ENCODE assay signal across 8 mouse cellular contexts in the genomic region with DNA sequence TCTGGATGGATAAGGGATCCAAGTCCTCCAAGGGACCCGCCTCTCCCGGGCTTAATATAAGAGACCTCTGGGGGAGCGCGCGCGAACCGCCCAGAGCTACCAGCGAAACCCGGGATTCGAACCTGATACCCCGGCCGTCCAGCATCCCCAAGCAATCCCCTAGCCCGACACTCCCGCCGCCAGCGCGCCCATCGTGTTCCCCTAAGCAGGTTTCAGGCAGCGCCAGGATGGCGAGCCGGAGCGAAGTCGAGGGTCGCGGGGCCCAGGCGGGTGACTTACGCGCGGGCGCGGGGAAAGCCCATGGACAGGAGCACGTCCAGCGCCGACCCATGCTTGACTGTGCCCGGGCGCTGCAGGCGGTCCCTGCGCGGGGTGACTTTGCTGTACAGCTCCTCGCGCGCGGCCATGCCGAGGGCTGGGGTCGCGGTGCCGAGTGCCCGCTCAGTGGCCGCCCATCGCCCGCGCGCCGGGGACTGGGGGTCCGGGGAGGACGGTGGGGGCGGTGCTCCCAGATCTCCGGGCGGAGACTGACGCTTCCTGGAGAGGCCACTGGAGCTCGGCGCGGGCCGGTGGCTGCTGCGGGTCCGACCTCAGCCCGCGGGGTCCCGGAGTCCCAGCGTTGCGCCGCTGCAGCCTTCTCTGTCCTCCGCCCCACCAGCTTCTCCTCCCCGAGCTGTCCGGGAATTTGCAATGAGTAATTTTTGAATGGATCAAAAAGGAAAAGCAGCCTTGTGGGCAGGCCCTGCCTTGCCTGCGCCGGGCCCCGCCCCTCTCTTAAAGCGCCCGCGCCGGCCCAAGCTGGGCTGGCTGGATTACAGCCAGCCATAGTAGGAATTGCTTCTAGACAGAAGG. TPM values are rescaled to one million over a fixed set of nuclear protein-coding genes. Genes with fewer than 3 reads are reported as not detected.
A peak's percentile ranks its signal among the peaks of the same experiment; 100 is the strongest.
DNase-seq lines count a peak whose midpoint lies in the region; ATAC-seq and TF ChIP-seq lines count a peak whose summit lies in the region.

No protein-coding gene starts in this region.

- TF ChIP-seq CTCF in CH12.LX (conservative IDR thresholded peaks at IDR 0.05 in 1 of 2, IDR thresholded peaks at IDR 0.05 in 1 of 2; ENCODE audit: low read depth in 2 of 2, low read length in 2 of 2) = no peak
- TF ChIP-seq CTCF in heart, postnatal 0 days (IDR thresholded peaks at IDR 0.05; ENCODE audit: low read depth) = no peak
- no peak for TF ChIP-seq CTCF in testis, adult 2 months (IDR thresholded peaks at IDR 0.05; ENCODE audit: control insufficient read depth, insufficient read depth, insufficient replicate concordance, low read depth, low read length)

- peaks cover 4 to 38% of the 10 kb centered on the region in 2 experiments; a peak in 2 of 4 replicates for H3K4me1 ChIP-seq in CH12.LX (ENCODE audit: control insufficient read depth in 1 of 2, insufficient read depth in 2 of 2)
- H3K4me1 ChIP-seq in forebrain, embryonic 12.5 days = peaks cover 29% of the 10 kb centered on the region
- peaks cover 7% of the 10 kb centered on the region; the same call in 1 of the 2 replicates for H3K4me1 ChIP-seq in heart, postnatal 0 days (ENCODE audit: control insufficient read depth, insufficient read depth)
- peaks cover 13% of the 10 kb centered on the region for H3K4me1 ChIP-seq in liver, embryonic 16.5 days (ENCODE audit: control insufficient read depth, low read depth, low read length)
- peaks cover 36% of the 10 kb centered on the region for H3K4me1 ChIP-seq in neural tube, embryonic 13.5 days (replicated peaks)
- H3K4me1 ChIP-seq in testis, adult 2 months (ENCODE audit: control insufficient read depth, insufficient read depth, low read length) = peaks cover 8% of the 10 kb centered on the region

- peak; percentile 82 for ATAC-seq in cerebellum, adult (ENCODE audit: insufficient number of reproducible peaks, low FRiP score, low TSS enrichment)
- ATAC-seq in forebrain, embryonic 12.5 days (ENCODE audit: low FRiP score) = peak; percentile 89
- ATAC-seq in heart, postnatal 0 days (ENCODE audit: insufficient read depth, low read depth) = peak; percentile 86
- peak; percentile 70 for ATAC-seq in liver, embryonic 16.5 days (ENCODE audit: low read depth)
- ATAC-seq in neural tube, embryonic 13.5 days (ENCODE audit: low read depth) = peak; percentile 92

- in situ Hi-C loops in CH12.LX (cut with MboI; ENCODE audit: low pct_ligation_motif_present, low pct_unique_long_range_greater_than_20kb, low sequenced_read_pairs) = loop anchor here (5.0 kb wide), 1 partner anchor 35 kb away; no protein-coding TSS in a partner anchor

- H3K36me3 ChIP-seq in CH12.LX (replicated peaks in 1 of 2; ENCODE audit: control insufficient read depth in 1 of 2, insufficient read depth in 1 of 2, low read length in 1 of 2) = no peaks in the 10 kb centered on the region
- no peaks in the 10 kb centered on the region for H3K36me3 ChIP-seq in forebrain, embryonic 12.5 days (replicated peaks)
- no peaks in the 10 kb centered on the region for H3K36me3 ChIP-seq in heart, postnatal 0 days (replicated peaks; ENCODE audit: control insufficient read depth, insufficient read depth, low read length)
- H3K36me3 ChIP-seq in liver, embryonic 16.5 days (ENCODE audit: control insufficient read depth, insufficient read depth) = no peaks in the 10 kb centered on the region
- no peaks in the 10 kb centered on the region for H3K36me3 ChIP-seq in neural tube, embryonic 13.5 days
- H3K36me3 ChIP-seq in testis, adult 2 months (ENCODE audit: control insufficient read depth, insufficient read depth, low read length) = no peaks in the 10 kb centered on the region

- TF ChIP-seq RAD21 in CH12.LX (IDR thresholded peaks at IDR 0.05; ENCODE audit: low read depth, low read length) = no peak

- dilution Hi-C loops in CH12.LX (cut with MboI; ENCODE audit: extremely low pct_ligation_motif_present, extremely low pct_unique_long_range_greater_than_20kb, low sequenced_read_pairs) = no loop called here

- peak; percentile 34 for DNase-seq in CH12.LX (ENCODE audit: extremely low read depth)
- DNase-seq in heart, postnatal 0 days (ENCODE audit: low spot score) = peak; percentile 86
- DNase-seq in kidney, postnatal 36 days = peak; percentile 81 to 88

- no peaks in the 10 kb centered on the region for H3K27me3 ChIP-seq in CH12.LX (replicated peaks)
- H3K27me3 ChIP-seq in forebrain, embryonic 12.5 days = peaks cover 38% of the 10 kb centered on the region
- H3K27me3 ChIP-seq in heart, postnatal 0 days (ENCODE audit: control insufficient read depth, insufficient read depth, low read length) = no peaks in the 10 kb centered on the region
- H3K27me3 ChIP-seq in liver, embryonic 16.5 days (ENCODE audit: control insufficient read depth, insufficient read depth, low read depth, low read length) = peaks cover 12% of the 10 kb centered on the region
- H3K27me3 ChIP-seq in neural tube, embryonic 13.5 days = peaks cover 23% of the 10 kb centered on the region
- H3K27me3 ChIP-seq in testis, adult 2 months (ENCODE audit: control insufficient read depth, insufficient read depth, low read length) = 0 out of 2 replicates have a peak, but pooled peaks cover 2% of the 10 kb centered on the region

- TF ChIP-seq POLR2A in CH12.LX (IDR thresholded peaks at IDR 0.05; ENCODE audit: low read depth, low read length) = peak; percentile 48
- TF ChIP-seq POLR2A in testis, adult 2 months (IDR thresholded peaks at IDR 0.05; ENCODE audit: control insufficient read depth, low read depth, low read length) = 0 out of 2 replicates have a peak, but pooled peaks have one; percentile 23

- H3K9ac ChIP-seq in CH12.LX (ENCODE audit: insufficient read depth, low read depth) = peak overlapping the region; percentile 62
- H3K9ac ChIP-seq in forebrain, embryonic 12.5 days = peak overlapping the region; percentile 71
- peak overlapping the region; percentile 69 for H3K9ac ChIP-seq in heart, postnatal 0 days (replicated peaks; ENCODE audit: low read depth, low read length)
- peak overlapping the region; percentile 67 for H3K9ac ChIP-seq in liver, embryonic 16.5 days (ENCODE audit: low read depth, low read length)
- H3K9ac ChIP-seq in neural tube, embryonic 13.5 days = peak overlapping the region; percentile 88

- no peak overlapping the region for H3K27ac ChIP-seq in CH12.LX (ENCODE audit: insufficient read depth, low read depth)
- H3K27ac ChIP-seq in forebrain, embryonic 12.5 days = peak overlapping the region; percentile 70
- peak overlapping the region; percentile 69 for H3K27ac ChIP-seq in heart, postnatal 0 days (ENCODE audit: low read depth)
- peak overlapping the region; percentile 57 for H3K27ac ChIP-seq in liver, embryonic 16.5 days (ENCODE audit: low read length)
- peak overlapping the region; percentile 93 for H3K27ac ChIP-seq in neural tube, embryonic 13.5 days (replicated peaks)
- H3K27ac ChIP-seq in testis, adult 2 months (ENCODE audit: control insufficient read depth, insufficient read depth, low read depth, low read length) = no peak overlapping the region; the same call in 1 of the 2 replicates

- under 1% methylated on average over 82 of the region's 82 CpGs for WGBS in forebrain, embryonic 12.5 days
- WGBS in heart, postnatal 0 days = under 1% methylated on average over 82 of the region's 82 CpGs
- under 1% methylated on average over 72 of the region's 82 CpGs for WGBS in liver, embryonic 16.5 days (ENCODE audit: insufficient replicate concordance)
- WGBS in neural tube, embryonic 13.5 days = 0% methylated on average over 71 of the region's 82 CpGs

- H3K9me3 ChIP-seq in CH12.LX (replicated peaks; ENCODE audit: low read length) = no peaks in the 10 kb centered on the region
- no peaks in the 10 kb centered on the region for H3K9me3 ChIP-seq in forebrain, embryonic 12.5 days
- no peaks in the 10 kb centered on the region for H3K9me3 ChIP-seq in heart, postnatal 0 days (replicated peaks; ENCODE audit: control insufficient read depth, low read length)
- H3K9me3 ChIP-seq in liver, embryonic 16.5 days (replicated peaks; ENCODE audit: control insufficient read depth, low read length) = no peaks in the 10 kb centered on the region
- no peaks in the 10 kb centered on the region for H3K9me3 ChIP-seq in neural tube, embryonic 13.5 days

- peak overlapping the region; percentile 66 to 85 (median 83) for H3K4me3 ChIP-seq in CH12.LX (replicated peaks in 1 of 3; ENCODE audit: low read depth in 2 of 3, low read length in 2 of 3, poor library complexity in 1 of 3)
- peak overlapping the region; percentile 86 for H3K4me3 ChIP-seq in forebrain, embryonic 12.5 days (replicated peaks)
- peak overlapping the region; percentile 90 for H3K4me3 ChIP-seq in heart, postnatal 0 days (ENCODE audit: low read depth, low read length)
- H3K4me3 ChIP-seq in liver, embryonic 16.5 days (ENCODE audit: low read depth, low read length) = peak overlapping the region; percentile 77
- peak overlapping the region; percentile 87 for H3K4me3 ChIP-seq in neural tube, embryonic 13.5 days
- peak overlapping the region; percentile 82 for H3K4me3 ChIP-seq in testis, adult 2 months (ENCODE audit: control insufficient read depth, low read depth, low read length)

- peak overlapping the region; percentile 53 for H3K4me2 ChIP-seq in CH12.LX (ENCODE audit: insufficient read depth, low read depth, poor library complexity, severe bottlenecking)
- peak overlapping the region; percentile 87 for H3K4me2 ChIP-seq in forebrain, embryonic 12.5 days
- peak overlapping the region; percentile 82 for H3K4me2 ChIP-seq in heart, postnatal 0 days (ENCODE audit: low read depth, low read length)
- H3K4me2 ChIP-seq in liver, embryonic 16.5 days (ENCODE audit: low read depth, low read length) = peak overlapping the region; percentile 89
- H3K4me2 ChIP-seq in neural tube, embryonic 13.5 days = peak overlapping the region; percentile 69

- no peaks in the 10 kb centered on the region for H3K79me2 ChIP-seq in CH12.LX (replicated peaks; ENCODE audit: control insufficient read depth, extremely low read depth, insufficient read depth, poor library complexity, severe bottlenecking)

- TF ChIP-seq EP300 in CH12.LX (IDR thresholded peaks at IDR 0.05; ENCODE audit: low read length) = no peak
- TF ChIP-seq EP300 in heart, postnatal 0 days (IDR thresholded peaks at IDR 0.05; ENCODE audit: low read depth) = no peak

TF ChIP-seq in CH12.LX, 34 proteins besides CTCF, POLR2A, EP300 and RAD21 (continues in another document):
- TF ChIP-seq JUND (conservative IDR thresholded peaks at IDR 0.05; ENCODE audit: low read depth, low read length) (no peak), MAZ (IDR thresholded peaks at IDR 0.05; ENCODE audit: low read depth, low read length) (0 out of 2 replicates have a peak, but pooled peaks have one; percentile 44)

RNA-seq across cellular contexts. Expression of a gene that starts 4.3 kb away (rescaled TPM):
- total RNA-seq in CH12.LX (2012; rRNA removed) (4.2 and 5.0 TPM in 2 replicates), CH12.LX (2014; rRNA removed) (2.8 and 3.3 TPM in 2 replicates)
- 4.5 and 4.6 TPM in 2 replicates for polyA plus RNA-seq in CH12.LX (2012; ENCODE audit: insufficient read length, low read depth)
- 8.1 and 9.9 TPM in 2 replicates for polyA plus RNA-seq in forebrain, embryonic 12.5 days (2016; fragmentation: Nextera tagmentation; extraction: Ambion mirVana)
- total RNA-seq in heart, postnatal 0 days (2014; rRNA removed; ENCODE audit: low replicate concordance) = 6.6 and 10.2 TPM in 2 replicates
- polyA plus RNA-seq in heart, postnatal 0 days (2015; fragmentation: Nextera tagmentation; extraction: Ambion mirVana) = 3.6 and 4.0 TPM in 2 replicates
- 4.6 and 4.7 TPM in 2 replicates for polyA plus RNA-seq in liver, embryonic 16.5 days (2015; fragmentation: Nextera tagmentation; extraction: Ambion mirVana)
- polyA plus RNA-seq in neural tube, embryonic 13.5 days (2015; fragmentation: Nextera tagmentation; extraction: Ambion mirVana) = 26.0 and 34.8 TPM in 2 replicates
- polyA plus RNA-seq in testis, adult 2 months (2012; rRNA removed) = 1.3 and 1.6 TPM in 2 replicates

Comparison
In these comparisons a context has a peak if more than half of its experiments do, and no peak if none do; other contexts are left out.
1. DNase-seq: peak in every context shown above with its lines; median percentile 86 in heart, postnatal 0 days; 84 in kidney, postnatal 36 days; 34 in CH12.LX.
2. H3K27ac ChIP-seq: peak in forebrain, embryonic 12.5 days (single experiment), heart, postnatal 0 days (single experiment), liver, embryonic 16.5 days (single experiment) and neural tube, embryonic 13.5 days (single experiment); none in CH12.LX (single experiment) and testis, adult 2 months (single experiment).
3. Peak in every context shown above with its lines, with median percentiles within 50 percentile points of each other: H3K4me2 ChIP-seq, H3K4me3 ChIP-seq, H3K9ac ChIP-seq and ATAC-seq.